Mouse (Mus musculus): ENCODE measurements around the gene Dhdds.

The Dhdds gene

DNA sequence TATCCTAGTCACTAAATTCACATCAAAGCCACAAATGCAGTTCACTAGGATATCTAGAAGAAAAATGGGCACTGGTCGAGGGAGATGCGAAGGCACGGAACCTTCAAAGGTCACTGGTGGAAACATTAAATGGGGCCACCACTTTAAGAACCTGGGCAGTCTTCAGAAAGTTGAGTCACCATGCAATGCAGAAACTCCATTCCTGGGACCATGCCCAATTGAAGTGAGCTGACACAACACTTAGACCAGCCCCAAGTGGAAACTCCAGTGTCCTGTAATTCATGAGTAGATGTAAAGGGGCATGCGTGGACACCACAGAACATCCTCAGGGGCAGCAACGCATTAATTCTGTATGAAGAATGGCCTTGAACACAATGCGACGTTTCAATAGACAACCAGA lies 38.2 kb downstream of the Dhdds start:
- no peak for DNase-seq (ENCODE audit: extremely low read depth, insufficient read length, low spot score)

DNA sequence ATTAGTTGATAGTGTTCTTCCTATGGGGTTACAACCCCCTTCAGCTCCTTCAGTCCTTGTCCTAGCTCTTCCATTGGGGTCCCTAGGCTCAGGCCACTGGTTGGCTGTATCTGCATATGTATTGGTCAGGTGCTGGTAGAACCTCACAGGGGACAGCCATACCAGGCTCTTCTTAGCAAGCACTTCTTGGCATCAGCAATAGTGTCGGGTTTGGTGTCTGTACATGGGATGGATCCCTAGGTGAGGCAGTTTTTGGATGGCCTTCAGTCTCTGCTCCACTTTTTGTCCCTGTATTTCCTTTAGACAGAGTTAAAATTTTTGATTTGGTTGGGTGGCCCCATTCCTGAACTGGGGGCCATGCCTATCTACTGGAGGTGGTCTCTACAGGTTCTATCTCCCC lies 41.8 kb downstream of the Dhdds start:
- DNase-seq (ENCODE audit: extremely low read depth, insufficient read length, low spot score): no peak

DNA sequence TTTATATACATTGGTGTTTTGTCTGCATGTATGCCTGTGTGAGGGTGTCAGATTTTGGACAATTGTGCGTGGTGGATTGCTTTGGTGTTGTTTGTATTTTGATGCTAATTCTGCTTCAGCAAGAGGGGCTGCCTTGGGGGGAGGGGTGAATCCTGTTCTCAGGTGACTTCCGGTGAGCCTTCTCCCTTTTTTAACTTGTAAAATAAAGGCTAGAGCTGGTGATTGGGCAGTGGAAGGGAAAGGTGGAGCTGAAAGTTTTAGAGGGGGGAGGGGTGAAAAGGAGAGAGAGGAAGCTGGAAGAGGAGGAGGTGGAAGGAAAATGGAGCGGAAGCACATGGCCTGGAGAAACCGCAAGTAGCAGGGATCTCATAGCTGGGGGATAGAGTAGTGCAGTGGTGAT lies 44.4 kb downstream of the Dhdds start:
- DNase-seq (ENCODE audit: extremely low read depth, insufficient read length, low spot score): no peak

DNA sequence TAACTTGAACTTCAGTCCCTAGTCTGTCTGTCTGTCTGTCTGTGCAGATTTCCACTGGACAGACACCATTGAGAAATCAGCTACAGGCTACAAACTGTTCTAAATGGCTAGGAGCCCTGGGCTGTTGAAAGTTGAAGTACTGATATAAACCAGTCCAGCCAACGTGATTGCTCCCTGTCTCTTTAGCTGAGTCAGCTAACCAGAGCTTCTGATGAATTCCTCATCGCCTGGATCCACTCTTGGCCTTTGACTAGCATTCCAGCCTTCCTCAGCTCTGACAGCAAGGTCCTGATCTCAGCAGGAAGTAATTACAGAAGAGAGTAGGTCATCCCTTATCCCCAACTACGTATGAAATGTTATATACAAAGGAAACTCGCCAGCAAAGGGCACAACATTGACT lies 54.0 kb downstream of the Dhdds start:
- DNase-seq (ENCODE audit: extremely low read depth, insufficient read length, low spot score): no peak

DNA sequence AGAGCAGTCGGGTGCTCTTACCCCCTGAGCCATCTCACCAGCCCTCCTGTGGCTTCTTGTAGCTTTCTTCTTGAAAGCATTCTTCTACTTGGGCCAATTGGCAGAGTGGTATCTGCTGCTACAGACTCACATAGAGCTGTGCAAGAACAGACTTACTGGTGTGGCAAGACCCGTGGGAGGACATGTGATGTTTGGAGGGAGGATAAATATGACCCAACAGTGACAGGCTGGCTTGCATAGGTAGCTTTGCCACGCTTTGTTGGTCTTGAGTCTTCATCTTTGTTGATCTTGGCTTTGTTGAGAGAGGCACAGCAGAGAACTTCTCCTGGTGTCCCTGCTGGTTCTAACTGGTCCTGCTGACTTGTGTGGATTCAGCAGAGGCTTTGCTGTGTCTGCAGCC lies 56.9 kb downstream of the Dhdds start:
- no peak for DNase-seq (ENCODE audit: extremely low read depth, insufficient read length, low spot score)

DNA sequence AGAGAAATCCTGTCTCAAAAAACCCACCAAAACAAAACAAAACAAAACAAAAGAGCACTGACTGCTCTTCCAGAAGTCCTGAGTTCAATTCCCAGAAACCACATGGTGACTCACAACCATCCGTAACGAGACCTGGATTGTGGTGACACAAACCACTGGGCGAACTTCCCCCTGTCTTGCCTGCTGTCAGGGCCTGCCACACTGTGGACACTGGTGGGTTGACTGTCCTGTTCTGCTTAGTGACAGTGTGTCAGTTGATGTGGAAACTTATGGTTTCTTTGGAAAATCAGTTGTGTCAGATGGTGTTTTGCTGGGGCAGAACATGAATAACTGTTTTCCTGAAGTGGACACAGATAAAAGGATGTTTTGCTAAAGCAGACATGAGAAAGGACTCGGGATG lies 58.0 kb downstream of the Dhdds start:
- no peak for DNase-seq (ENCODE audit: extremely low read depth, insufficient read length, low spot score)

DNA sequence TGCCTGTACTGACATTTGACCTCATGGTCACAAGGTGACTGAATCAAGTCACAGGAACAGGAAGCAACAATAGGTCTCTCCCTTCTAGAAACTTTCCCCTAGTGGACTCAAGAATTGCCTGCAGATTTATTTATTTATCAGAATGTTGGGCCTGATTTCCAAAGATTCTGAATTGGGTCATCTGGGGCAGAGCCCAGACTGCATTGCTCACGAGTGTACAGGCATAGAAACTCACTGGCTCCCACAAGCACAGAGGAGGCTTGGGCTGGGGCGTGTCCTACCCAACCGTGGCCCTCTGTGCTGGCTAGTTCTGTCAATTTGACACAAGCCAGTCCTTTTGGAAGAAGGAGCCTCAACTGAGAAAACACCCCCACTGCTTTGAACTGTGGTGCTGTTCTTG lies 59.1 kb downstream of the Dhdds start:
- DNase-seq (ENCODE audit: extremely low read depth, insufficient read length, low spot score): peak; percentile 23

DNA sequence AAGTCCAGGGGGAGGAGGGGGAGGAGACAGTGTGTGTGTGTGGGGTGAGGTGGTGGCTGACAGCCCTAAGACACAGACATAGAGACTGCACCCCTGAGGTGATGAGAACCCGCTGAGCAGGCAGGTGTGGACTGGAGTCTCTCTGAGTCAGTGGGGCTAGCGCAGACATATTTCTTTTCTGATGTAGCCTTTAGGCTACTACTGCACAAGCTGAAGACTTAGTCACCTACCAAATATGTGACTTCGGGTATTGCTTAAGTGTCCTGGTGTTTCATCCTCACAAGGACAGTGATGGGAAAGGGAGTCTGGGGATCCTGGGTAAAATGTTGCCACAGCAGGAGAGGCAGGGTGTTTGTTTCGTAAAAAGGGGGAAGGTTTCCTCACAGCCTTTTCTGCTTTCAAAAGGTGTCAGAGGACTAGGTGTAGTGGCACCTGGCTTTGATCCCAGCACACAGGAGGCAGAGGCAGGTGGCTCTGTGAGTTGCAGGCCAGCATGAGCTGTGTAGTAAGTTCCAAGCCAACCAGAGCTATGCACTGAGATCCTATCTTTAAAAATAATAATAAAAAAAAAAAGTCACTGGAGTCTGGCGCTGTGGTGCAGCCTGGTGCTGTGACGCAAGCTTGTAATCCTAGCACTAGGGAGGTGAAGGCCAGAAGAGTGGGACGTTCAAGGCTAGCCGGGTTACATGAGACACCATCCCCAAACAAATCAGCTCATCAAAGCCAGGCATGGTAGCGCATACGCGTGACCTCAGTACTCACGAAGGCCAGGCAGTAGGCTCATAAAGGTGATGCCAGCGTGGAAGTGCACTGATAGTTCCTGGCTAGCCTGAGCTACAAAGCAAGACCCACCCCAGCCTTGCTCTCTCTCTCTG lies 60.1 kb downstream of the Dhdds start:
- peak; percentile 61 for DNase-seq (ENCODE audit: extremely low read depth, insufficient read length, low spot score)

DNA sequence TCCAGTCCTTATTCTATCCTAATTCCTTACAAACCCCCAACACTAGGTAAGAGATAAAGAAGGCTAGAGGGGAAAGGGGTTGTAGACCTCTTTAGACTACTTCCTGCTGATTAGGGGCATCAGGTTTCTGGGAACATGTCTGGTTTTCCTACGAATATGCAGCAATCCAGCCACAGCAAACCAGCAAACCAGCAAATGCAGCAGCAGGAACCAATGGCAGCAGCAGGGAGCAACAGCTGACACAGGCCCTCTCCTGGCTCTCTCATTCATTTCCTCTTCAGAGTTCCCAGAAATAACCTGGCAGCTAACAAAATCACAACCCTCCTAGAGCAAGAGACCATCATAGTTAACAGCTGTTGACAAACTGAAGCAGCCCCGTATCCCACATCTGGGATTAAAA lies 62.6 kb downstream of the Dhdds start:
- DNase-seq (ENCODE audit: extremely low read depth, insufficient read length, low spot score): no peak

DNA sequence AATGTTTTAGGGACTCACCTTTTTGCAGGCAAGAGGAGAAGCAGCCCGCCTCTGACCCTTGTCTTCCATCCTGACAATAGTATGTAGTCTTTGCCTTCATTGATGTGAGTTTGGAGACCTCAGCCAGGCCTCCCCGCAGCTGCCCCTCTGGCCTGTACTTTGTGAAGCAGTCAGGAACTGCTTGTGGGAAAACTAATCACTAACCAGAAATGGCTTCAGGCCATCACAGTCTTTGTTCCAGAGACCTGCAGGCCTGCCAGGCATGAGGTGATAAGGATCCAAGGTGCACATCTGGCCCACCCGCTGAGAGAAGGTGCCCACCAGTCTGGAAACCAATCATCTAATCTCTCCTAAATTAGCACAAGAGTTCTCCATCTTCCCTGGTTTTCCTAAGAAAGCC lies 68.9 kb downstream of the Dhdds start:
- no peak for DNase-seq (ENCODE audit: extremely low read depth, insufficient read length, low spot score)

DNA sequence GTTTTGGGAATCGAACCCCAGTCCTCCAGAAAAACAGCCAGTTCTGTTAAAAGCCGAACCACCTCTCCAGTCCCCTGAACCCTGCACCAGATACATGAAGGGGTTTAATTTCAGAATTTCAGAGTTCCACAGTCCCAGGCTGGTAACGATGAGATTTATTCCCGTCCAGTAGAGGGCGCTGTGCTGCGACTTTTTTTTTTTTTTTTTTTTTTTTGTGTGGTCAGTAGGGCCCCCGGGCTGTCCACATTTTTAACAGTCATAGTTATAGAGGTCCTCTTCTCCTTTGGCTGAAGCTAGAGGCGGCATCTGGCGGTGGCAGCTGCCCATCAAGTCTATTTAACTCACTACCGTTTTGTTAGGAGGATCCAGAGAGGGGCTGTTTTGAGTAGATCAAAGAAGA lies 69.4 kb downstream of the Dhdds start:
- DNase-seq (ENCODE audit: extremely low read depth, insufficient read length, low spot score): peak; percentile 7

DNA sequence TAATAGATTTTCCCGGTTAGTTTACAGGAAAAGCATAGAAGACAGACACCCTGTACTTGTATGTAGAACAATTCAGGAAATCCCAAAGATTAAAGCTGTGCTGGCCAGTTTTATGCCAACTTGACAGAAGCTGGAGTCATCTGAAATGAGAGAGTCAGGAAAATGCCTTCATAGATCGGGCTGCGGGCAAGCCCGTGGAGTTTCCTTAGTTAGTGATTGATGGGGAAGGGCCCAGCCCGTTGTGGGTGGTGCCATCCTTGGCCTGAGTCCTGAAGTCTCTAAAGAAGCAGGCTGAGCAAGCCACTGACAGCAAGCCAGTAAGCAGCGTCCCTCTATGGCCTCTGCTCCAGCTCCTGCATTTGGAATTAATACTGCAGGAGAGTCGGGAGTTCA lies 71.4 kb downstream of the Dhdds start:
- no peak for DNase-seq (ENCODE audit: extremely low read depth, insufficient read length, low spot score)

DNA sequence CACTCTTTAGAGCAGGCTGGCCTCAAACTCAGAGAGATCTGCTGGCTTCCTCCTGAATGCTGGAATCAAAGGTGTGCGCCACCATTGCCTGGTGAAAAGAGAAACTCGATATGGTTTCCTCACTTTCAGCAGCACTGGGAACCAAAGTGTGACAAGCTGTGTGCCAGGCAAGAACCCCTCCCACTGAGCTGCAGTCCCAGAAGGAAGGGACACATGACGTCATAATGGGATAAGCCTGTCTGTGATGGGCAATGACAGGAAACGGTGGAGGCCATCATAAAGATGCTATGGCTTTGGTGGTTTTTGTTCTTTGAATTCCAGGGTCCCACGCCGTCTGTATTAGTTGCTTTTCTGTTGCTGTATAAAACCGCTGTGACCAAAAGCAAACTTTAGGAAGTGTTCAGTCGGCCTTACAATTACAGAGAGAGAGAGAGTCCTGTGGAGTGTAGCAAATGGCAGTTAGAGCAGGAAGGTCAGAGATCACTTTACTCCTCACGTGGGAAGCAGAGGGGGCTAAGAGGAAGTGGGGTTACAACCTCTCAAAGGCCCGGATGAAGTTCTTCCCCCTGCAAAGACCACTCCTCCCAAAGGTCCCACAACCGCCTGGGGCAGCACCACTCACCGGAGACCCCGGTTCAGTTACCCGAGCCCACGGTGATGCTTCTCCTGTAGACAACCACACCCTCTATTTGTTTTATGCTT lies 72.0 kb downstream of the Dhdds start:
- no peak for DNase-seq (ENCODE audit: extremely low read depth, insufficient read length, low spot score)

DNA sequence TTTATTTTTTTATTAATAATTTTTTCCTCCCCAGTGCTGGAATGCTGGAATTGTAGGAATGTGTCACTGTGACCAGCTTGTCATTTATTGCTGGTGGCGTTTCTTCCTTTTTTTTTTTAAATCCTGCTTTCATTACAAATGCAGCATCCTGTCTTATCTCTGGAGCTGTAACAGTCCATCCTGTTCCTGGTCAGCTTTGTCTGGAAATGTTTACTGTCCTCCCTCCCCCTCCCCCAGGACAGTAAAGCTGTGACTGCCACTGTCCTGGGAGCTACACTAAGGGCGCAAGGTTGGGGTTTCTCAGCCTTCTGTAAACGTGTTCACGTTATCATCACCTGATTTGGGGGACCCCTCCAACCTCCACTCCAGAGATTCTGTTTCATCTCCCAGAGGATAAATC lies 75.5 kb downstream of the Dhdds start:
- no peak for DNase-seq (ENCODE audit: extremely low read depth, insufficient read length, low spot score)

DNA sequence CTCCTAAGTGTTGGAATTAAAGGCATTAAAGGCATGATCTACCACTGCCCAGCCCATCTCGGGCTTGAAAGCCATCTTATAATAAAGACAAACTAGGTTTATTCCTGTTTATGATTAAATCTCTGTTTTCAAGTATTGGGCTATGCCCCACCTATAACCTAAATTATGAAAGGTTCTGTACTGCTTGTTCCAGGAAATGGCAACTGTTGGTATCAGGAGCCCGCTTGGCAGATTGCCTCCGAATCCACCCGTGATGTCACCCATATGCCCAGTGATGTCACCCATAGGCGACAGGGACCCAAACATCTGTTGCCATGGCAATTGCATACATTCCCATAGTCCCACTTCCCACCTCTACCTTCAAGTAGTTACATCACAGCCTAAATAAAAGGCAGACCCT lies 77.0 kb downstream of the Dhdds start:
- no peak for DNase-seq (ENCODE audit: extremely low read depth, insufficient read length, low spot score)
